Mouse (Mus musculus): ENCODE results near the gene Grhpr. TPM values are rescaled to one million over a fixed set of nuclear protein-coding genes. Genes with fewer than 3 reads are reported as not detected.

Gene Grhpr
- polyA plus RNA-seq, 1 experiment from 2014 or later: 48.8 TPM

DNA sequence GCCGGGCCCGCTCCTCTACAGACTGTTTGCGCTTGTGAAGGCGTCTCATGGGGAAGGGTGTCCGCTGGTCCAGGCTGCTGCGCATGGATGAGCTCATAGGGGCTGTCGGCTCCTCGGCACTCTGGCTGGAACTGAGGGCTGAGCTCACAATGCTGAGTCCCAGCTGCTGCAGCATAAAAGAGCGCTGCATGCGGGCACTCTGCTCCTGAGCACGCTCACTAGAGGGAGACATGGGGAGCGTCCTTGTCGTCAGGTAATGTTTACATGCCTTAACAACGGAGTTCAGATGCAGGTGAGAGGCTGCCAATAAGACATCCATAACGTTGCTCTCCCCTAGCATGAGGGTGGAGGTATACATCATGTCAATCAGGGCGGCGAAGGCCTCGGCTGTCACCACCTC lies 13.6 kb downstream of the Grhpr start:
- Histone ChIP-seq H3K27ac (ENCODE audit: low read depth, low read length) (no peak overlapping the region), H3K36me3 (ENCODE audit: control insufficient read depth, insufficient read depth, low read length) (no peaks in the 10 kb centered on the region; the same call in 1 of the 2 replicates), H3K9me3 (ENCODE audit: control insufficient read depth, low read length) (no peaks in the 10 kb centered on the region), H3K27me3 (ENCODE audit: control insufficient read depth, insufficient read depth, low read length) (no peaks in the 10 kb centered on the region), H3K4me3 (ENCODE audit: low read depth, low read length) (no peak overlapping the region), H3K9ac (ENCODE audit: low read length) (no peak overlapping the region), H3K4me2 (ENCODE audit: low read depth, low read length, severe bottlenecking) (no peak overlapping the region), H3K4me1 (replicated peaks; ENCODE audit: control insufficient read depth, insufficient read depth, low read length) (no peaks in the 10 kb centered on the region)
- 87% methylated on average over 18 of the region's 18 CpGs for WGBS
- DNase-seq (ENCODE audit: low spot score) (peak; percentile 40), ATAC-seq (replicated peaks; ENCODE audit: low FRiP score) (no peak)

DNA sequence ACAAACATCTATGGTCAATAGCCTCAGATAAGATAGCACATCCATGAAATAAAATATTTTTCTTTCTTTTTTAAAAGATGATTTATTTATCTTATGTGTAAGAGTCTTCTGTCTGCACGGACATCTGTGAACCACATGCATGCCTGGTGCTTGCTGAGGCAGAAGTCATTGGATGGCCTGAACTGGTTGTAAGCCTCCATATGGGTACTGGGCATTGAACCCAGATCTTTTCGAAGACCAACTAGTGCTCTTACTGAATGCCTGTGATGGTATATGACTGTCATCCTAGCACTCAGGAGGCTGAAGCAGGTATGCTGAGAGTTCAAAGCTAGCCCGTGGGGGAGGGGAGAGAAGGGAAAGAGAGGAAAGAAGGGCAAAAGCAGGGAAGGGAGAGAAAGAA lies 16.9 kb downstream of the Grhpr start:
- Histone ChIP-seq H3K27ac (ENCODE audit: low read depth, low read length) (no peak overlapping the region), H3K4me2 (ENCODE audit: low read depth, low read length, severe bottlenecking) (no peak overlapping the region), H3K9ac (ENCODE audit: low read length) (no peak overlapping the region), H3K36me3 (ENCODE audit: control insufficient read depth, insufficient read depth, low read length) (no peaks in the 10 kb centered on the region), H3K27me3 (ENCODE audit: control insufficient read depth, insufficient read depth, low read length) (no peaks in the 10 kb centered on the region), H3K9me3 (ENCODE audit: control insufficient read depth, low read length) (no peaks in the 10 kb centered on the region), H3K4me3 (ENCODE audit: low read depth, low read length) (no peak overlapping the region), H3K4me1 (replicated peaks; ENCODE audit: control insufficient read depth, insufficient read depth, low read length) (no peaks in the 10 kb centered on the region)
- no peak for ATAC-seq (replicated peaks; ENCODE audit: low FRiP score)
- 63% methylated on average over 3 of the region's 3 CpGs for WGBS
- peak; percentile 20 for DNase-seq (ENCODE audit: low spot score)

- Histone ChIP-seq H3K27me3 (ENCODE audit: control insufficient read depth, insufficient read depth, low read length) (no peaks in the 10 kb centered on the region), H3K27ac (ENCODE audit: low read depth, low read length) (no peak overlapping the region), H3K9ac (ENCODE audit: low read length) (no peak overlapping the region), H3K4me2 (ENCODE audit: low read depth, low read length, severe bottlenecking) (no peak overlapping the region), H3K36me3 (ENCODE audit: control insufficient read depth, insufficient read depth, low read length) (no peaks in the 10 kb centered on the region), H3K4me1 (replicated peaks; ENCODE audit: control insufficient read depth, insufficient read depth, low read length) (no peaks in the 10 kb centered on the region), H3K9me3 (ENCODE audit: control insufficient read depth, low read length) (no peaks in the 10 kb centered on the region), H3K4me3 (ENCODE audit: low read depth, low read length) (no peak overlapping the region)
- 95% methylated on average over 6 of the region's 6 CpGs for WGBS
- DNase-seq (ENCODE audit: low spot score) (peak; percentile 18), ATAC-seq (replicated peaks; ENCODE audit: low FRiP score) (no peak)
These were observed 18.8 kb downstream of the Grhpr start for GRCm38 (mm10) chr4:45000001-45000400.

DNA sequence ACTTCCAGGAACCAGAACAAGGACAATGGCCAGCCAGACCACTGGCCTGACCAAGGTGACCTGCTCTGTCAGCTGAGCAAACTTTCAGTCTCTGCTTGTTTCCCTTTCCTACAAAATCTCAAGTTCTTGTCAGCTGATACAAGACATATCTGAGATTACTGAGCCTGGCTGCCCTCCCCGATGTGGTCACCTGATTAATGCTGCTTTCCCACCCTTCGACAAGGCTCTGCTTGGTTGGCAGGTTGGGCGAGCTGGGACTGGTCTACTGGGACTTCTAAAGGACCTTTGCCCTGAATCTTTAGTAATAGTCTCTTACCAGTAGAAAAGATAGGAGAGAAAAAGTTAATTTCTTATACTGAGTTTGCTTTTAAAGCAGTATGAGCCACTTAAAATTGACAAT lies 24.3 kb downstream of the Grhpr start:
- peak; percentile 30 for DNase-seq (ENCODE audit: low spot score)
- Histone ChIP-seq H3K4me2 (ENCODE audit: low read depth, low read length, severe bottlenecking) (no peak overlapping the region), H3K4me1 (replicated peaks; ENCODE audit: control insufficient read depth, insufficient read depth, low read length) (peaks cover 3% of the 10 kb centered on the region; the same call in 1 of the 2 replicates), H3K4me3 (ENCODE audit: low read depth, low read length) (no peak overlapping the region), H3K36me3 (ENCODE audit: control insufficient read depth, insufficient read depth, low read length) (no peaks in the 10 kb centered on the region), H3K9me3 (ENCODE audit: control insufficient read depth, low read length) (no peaks in the 10 kb centered on the region), H3K9ac (ENCODE audit: low read length) (no peak overlapping the region), H3K27ac (ENCODE audit: low read depth, low read length) (no peak overlapping the region), H3K27me3 (ENCODE audit: control insufficient read depth, insufficient read depth, low read length) (no peaks in the 10 kb centered on the region)
- ATAC-seq (replicated peaks; ENCODE audit: low FRiP score): no peak
- WGBS: 87% methylated on average over 3 of the region's 3 CpGs

GRCm38 (mm10) chr4:45010806-45011415 lies 29.7 kb downstream of the Grhpr start:
- peak; percentile 46 for DNase-seq (ENCODE audit: low spot score)
- no peaks in the 10 kb centered on the region for H3K9me3 ChIP-seq (ENCODE audit: control insufficient read depth, low read length)
- H3K4me3 ChIP-seq (ENCODE audit: low read depth, low read length): peak overlapping the region; percentile 61
- peaks cover 10% of the 10 kb centered on the region for H3K4me1 ChIP-seq (replicated peaks; ENCODE audit: control insufficient read depth, insufficient read depth, low read length)
- peak overlapping the region; percentile 77 for H3K9ac ChIP-seq (ENCODE audit: low read length)
- no peaks in the 10 kb centered on the region for H3K36me3 ChIP-seq (ENCODE audit: control insufficient read depth, insufficient read depth, low read length)
- 11% methylated on average over 11 of the region's 11 CpGs for WGBS
- H3K4me2 ChIP-seq (ENCODE audit: low read depth, low read length, severe bottlenecking): peak overlapping the region; percentile 73
- no peak for ATAC-seq (replicated peaks; ENCODE audit: low FRiP score)
- no peaks in the 10 kb centered on the region for H3K27me3 ChIP-seq (ENCODE audit: control insufficient read depth, insufficient read depth, low read length)
- H3K27ac ChIP-seq (ENCODE audit: low read depth, low read length): peak overlapping the region; percentile 94; the same call in 1 of the 2 replicates

- Histone ChIP-seq H3K36me3 (ENCODE audit: control insufficient read depth, insufficient read depth, low read length) (no peaks in the 10 kb centered on the region), H3K27me3 (ENCODE audit: control insufficient read depth, insufficient read depth, low read length) (no peaks in the 10 kb centered on the region), H3K9ac (ENCODE audit: low read length) (peak overlapping the region; percentile 77), H3K27ac (ENCODE audit: low read depth, low read length) (peak overlapping the region; percentile 94), H3K4me2 (ENCODE audit: low read depth, low read length, severe bottlenecking) (peak overlapping the region; percentile 73), H3K9me3 (ENCODE audit: control insufficient read depth, low read length) (no peaks in the 10 kb centered on the region), H3K4me1 (replicated peaks; ENCODE audit: control insufficient read depth, insufficient read depth, low read length) (peaks cover 10% of the 10 kb centered on the region), H3K4me3 (ENCODE audit: low read depth, low read length) (peak overlapping the region; percentile 61)
- under 1% methylated on average over 31 of the region's 31 CpGs for WGBS
- DNase-seq (ENCODE audit: low spot score) (no peak), ATAC-seq (replicated peaks; ENCODE audit: low FRiP score) (peak; percentile 84)
These were observed 30.4 kb downstream of the Grhpr start for GRCm38 (mm10) chr4:45011581-45012104.

- 0% methylated on average over 58 of the region's 63 CpGs for WGBS
- no peaks in the 10 kb centered on the region for H3K27me3 ChIP-seq (ENCODE audit: control insufficient read depth, insufficient read depth, low read length)
These were observed 31.1 kb downstream of the Grhpr start, which contains the start of gene Zbtb5 for GRCm38 (mm10) chr4:45012105-45012975. Gene Zbtb5 (minus strand): TSS chr4:45012412.

GRCm38 (mm10) chr4:45013031-45013431 lies 31.8 kb downstream of the Grhpr start:
- ATAC-seq (replicated peaks; ENCODE audit: low FRiP score): no peak
- Histone ChIP-seq H3K4me3 (ENCODE audit: low read depth, low read length) (peak overlapping the region; percentile 61), H3K27ac (ENCODE audit: low read depth, low read length) (peak overlapping the region; percentile 43; the same call in 1 of the 2 replicates), H3K9ac (ENCODE audit: low read length) (peak overlapping the region; percentile 71), H3K4me2 (ENCODE audit: low read depth, low read length, severe bottlenecking) (peak overlapping the region; percentile 82), H3K4me1 (replicated peaks; ENCODE audit: control insufficient read depth, insufficient read depth, low read length) (peaks cover 10% of the 10 kb centered on the region), H3K9me3 (ENCODE audit: control insufficient read depth, low read length) (no peaks in the 10 kb centered on the region), H3K27me3 (ENCODE audit: control insufficient read depth, insufficient read depth, low read length) (no peaks in the 10 kb centered on the region), H3K36me3 (ENCODE audit: control insufficient read depth, insufficient read depth, low read length) (no peaks in the 10 kb centered on the region)
- WGBS: 3% methylated on average over 13 of the region's 13 CpGs
- DNase-seq (ENCODE audit: low spot score): peak; percentile 47

More at GRCm38 (mm10) chr4:45012105-45012975, 31.1 kb downstream of the Grhpr start, which contains the start of gene Zbtb5:
- H3K9me3 ChIP-seq (ENCODE audit: control insufficient read depth, low read length): no peaks in the 10 kb centered on the region
- H3K27ac ChIP-seq (ENCODE audit: low read depth, low read length): peak within 1 kb of the TSS; percentile 94
- H3K4me2 ChIP-seq (ENCODE audit: low read depth, low read length, severe bottlenecking): peak within 1 kb of the TSS; percentile 82
- H3K9ac ChIP-seq (ENCODE audit: low read length): peak within 1 kb of the TSS; percentile 77
- DNase-seq (ENCODE audit: low spot score) (peak; percentile 99), ATAC-seq (replicated peaks; ENCODE audit: low FRiP score) (peak; percentile 98)
- peaks cover 10% of the 10 kb centered on the region for H3K4me1 ChIP-seq (replicated peaks; ENCODE audit: control insufficient read depth, insufficient read depth, low read length)
- peak within 1 kb of the TSS; percentile 61 for H3K4me3 ChIP-seq (ENCODE audit: low read depth, low read length)
- H3K36me3 ChIP-seq (ENCODE audit: control insufficient read depth, insufficient read depth, low read length): no peaks in the 10 kb centered on the region

Measured in forebrain, embryonic 11.5 days (tissue).